Mouse (Mus musculus) natural killer cell, adult 2 months (primary cell): ENCODE measurements at regions not wholly inside any gene's neighbourhood (a gene's known extent, or its start where the extent isn't known, plus 50 kb on each side); places are given as distances from the start of the nearest gene placed in this dataset.

ENCODE experiments used
- DNase-seq, 2 experiments: peaks; one replicate each; pipeline ENCODE4 v3.0.0; 2022; ENCODE audit warnings: low spot score in 2 of 2

- DNase-seq: no peak
Observed at GRCm38 (mm10) chr2:169524429-169524828, 63.1 kb downstream of the Gm11011 start.

DNA sequence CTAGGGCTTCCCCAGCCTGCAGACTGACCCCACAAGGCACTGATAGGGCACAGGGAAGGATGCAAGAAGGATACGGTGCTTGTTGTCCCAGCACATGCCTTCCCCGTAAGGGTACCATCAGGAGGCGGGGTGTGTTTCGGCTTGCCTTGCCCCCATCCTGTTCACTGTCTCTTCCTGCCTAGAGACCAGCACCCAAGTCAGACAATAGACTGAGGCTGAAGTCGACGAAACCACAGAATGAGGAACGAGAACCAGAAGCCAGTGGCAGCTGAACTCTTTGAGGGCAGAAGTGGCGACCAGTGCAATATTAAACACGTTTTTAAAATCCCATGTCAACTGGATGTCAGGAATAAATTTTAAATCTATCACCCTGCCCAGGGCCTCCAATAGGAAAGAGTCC, 67.6 kb downstream of the Gm11011 start:
- peak in 1 of 2 experiments; percentile 5 for DNase-seq

- peak in 1 of 2 experiments; percentile 33 for DNase-seq
Observed at GRCm38 (mm10) chr2:169515350-169515749, 72.2 kb downstream of the Gm11011 start.

DNA sequence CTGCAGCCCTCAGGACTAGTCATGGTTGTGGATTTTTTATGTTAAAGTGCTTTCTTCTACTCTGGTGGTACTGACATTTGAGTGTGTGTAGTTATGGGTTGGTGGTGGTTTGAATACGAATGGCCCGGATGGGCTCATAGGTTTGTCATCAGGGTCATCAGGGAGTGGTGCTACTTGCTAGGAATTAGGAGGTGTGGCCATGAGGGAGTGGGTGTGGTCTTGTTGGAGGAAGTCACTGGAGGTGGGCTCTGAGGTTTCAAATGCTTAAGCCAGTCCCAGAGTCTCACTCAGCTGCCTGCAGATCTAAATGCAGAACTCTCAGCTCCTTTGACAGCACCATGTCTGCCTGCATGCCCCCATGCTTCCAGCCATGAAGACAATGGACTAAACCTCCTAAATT, 76.8 kb downstream of the Gm11011 start:
- no peak for DNase-seq

GRCm38 (mm10) chr2:169509406-169509805, 78.1 kb downstream of the Gm11011 start:
- no peak for DNase-seq

DNA sequence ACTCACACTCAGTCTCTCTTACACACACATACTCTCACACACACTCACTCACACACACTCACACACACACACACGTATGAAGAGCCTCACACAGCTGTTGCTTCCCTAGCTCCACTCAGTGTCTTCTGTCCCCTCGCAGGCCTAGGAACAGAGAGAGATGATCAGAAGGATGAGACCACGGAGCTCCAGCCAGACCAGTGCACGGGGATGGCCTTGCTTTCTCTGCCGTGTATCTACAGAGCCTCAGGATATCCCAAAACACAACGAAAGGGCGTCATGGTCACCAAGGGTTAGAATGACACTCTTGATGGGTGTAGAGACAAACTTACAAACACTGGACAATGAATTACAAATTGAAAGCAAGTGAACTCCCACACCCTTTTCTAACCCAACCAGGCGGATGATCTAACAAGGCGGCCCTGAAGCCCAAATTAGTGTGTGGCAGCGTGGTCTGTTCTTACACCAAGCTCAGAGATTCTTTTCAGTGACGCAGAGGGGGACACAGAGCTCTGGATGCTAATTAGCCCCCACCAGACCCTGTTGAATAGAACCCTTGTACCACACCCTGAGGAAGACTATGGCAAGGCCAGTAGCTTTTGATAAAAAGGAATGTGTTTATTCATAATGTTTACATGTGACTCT, 83.0 kb downstream of the Gm11011 start:
- DNase-seq: no peak

- no peak for DNase-seq
Observed at GRCm38 (mm10) chr2:169503598-169503958, 84.0 kb downstream of the Gm11011 start.

GRCm38 (mm10) chr2:169502717-169503597, 84.6 kb downstream of the Gm11011 start:
- DNase-seq: no peak

DNA sequence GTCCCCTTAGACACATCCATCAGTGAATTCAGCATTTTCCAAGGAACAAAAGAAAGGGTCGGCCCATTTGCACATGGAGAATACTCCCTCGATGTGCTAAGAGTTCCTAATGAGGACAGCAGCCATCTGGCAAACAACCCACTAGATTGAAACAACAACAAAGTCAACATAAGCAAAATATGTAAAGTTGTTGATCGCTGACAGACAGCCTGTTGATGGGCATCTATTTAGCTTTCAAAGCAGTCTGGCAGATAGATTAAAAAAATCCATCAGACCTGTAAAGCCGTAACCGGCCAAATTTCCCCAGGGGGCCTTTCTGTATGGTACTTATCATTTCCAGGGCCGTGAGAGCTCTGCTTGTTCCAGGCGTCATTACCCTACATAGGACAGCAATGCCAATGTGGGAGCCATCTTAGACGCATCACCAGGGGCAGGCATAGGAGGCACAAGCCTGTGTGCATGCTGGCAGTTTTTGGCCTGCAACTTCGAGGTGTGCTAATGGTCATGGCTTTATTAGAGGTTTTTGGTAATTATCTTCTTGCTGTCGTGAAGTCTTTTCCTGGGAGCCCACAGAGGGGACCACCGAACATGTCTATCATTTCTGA, 85.7 kb downstream of the Gm11011 start:
- no peak for DNase-seq

- DNase-seq: no peak
Observed at GRCm38 (mm10) chr2:169495368-169495767, 92.2 kb downstream of the Gm11011 start.

GRCm38 (mm10) chr2:169494503-169495311, 92.8 kb downstream of the Gm11011 start:
- no peak for DNase-seq

GRCm38 (mm10) chr2:169493609-169494275, 93.8 kb downstream of the Gm11011 start:
- no peak for DNase-seq

DNA sequence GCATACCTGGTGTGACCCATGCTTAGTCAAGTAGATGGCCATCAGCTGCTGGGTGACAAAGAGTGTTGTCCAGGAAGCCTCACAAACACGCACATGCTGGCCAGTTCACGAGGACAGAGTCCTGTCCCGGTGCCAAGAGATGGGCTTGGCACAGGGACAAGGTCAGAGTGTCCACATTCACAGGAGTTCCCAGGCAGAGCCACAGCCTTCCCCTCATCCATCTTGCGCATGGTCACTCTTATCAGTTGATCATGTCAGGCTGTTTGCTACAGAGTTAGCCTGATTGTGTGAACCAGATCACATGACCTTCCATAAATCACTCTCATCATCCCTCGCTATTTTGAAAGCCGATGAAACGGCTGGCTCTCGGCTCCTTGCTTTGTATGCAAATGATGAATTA, 103.6 kb downstream of the Gm11011 start:
- no peak for DNase-seq

DNA sequence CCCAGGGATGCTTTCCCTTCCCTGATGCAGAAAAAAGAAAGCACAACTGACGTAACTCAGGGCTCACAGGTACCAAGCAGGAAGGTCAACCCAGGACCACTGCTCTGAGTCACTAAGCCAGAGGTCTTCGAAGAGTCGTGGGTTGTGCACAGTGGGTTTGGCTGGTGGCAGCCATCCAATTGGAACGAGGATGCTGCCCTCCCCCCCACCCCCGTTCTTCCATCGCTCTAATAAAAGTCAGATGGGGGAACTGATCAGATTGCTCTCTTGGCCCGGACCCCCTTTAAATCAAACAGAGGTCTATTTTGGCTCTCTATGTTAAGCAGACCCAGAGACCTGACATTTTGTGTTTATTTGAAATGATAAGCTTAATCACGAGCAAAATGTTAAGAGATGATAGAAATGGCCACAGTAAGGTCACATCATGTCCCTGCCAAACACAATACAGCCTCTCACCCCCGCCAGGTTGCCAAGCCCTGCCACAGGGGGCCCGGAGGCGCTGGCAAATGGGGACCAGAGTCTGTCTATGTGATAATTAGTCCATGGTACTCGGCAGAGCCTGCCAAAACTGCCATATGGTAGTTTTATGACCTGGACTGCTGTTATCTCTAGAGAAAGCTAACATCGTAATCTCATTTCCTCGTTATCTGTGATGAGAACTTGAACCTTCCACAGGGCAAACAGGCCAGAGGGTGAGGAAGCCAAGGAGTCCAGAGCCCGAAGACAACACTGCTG, 105.6 kb downstream of the Gm11011 start:
- DNase-seq: no peak

DNA sequence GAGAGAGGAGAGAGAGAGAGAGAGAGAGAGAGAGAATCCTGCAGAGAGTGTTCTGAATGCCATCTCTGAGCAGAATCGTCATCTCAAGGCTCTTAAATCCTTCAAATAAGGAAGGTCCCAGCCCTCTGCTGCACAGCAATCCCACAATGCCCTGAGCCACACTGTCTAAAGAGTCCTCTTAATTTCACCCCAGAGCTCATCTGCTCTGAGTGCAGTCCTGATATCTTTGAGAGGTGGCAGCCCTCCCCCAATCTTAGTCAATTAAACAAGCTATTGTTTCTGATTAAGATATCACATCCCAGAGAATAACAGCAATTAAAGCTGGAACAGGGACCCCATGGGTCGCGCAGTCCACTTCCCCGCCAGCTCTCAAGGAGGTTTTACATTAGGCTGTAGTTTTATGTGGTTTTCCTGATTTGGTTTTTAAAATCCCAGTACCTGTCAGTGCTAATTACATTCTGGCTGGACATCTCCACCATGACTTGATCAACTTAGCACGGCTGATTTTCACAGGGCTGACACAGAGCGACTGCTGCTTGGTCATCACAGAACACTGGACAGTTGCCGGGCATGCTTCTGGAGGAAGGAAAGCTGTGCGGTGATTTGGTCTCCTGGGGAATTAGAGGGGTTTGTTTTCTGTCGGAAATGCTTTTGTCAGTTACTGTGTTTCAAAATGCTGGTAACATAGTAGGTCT, 113.0 kb downstream of the Gm11011 start:
- DNase-seq: no peak

GRCm38 (mm10) chr2:169469538-169469937, 118.0 kb downstream of the Gm11011 start:
- no peak for DNase-seq

DNA sequence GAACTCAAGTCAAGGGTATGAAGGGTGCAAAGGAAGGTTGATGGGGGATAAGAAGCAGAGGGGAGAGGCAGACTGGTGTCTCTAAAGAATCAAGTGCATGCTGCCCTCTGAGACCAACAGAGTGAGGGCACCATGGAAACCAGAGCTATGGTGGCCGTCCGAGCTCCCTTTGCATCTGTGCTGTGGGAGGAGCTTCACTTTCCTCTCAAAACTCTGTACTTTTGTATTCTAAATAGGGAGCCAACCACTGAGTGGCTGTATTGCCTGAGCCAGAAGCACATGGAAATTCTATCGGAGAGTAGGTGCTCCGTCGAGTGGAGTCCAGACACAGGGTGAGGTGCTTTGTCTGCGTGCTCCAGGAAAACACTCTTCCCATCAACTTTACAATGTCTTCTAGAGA, 119.9 kb downstream of the Gm11011 start:
- DNase-seq: no peak

- DNase-seq: no peak
Observed at GRCm38 (mm10) chr2:169464106-169464505, 123.4 kb downstream of the Gm11011 start.

GRCm38 (mm10) chr2:169461491-169462039, 126.0 kb downstream of the Gm11011 start:
- no peak for DNase-seq

- DNase-seq: no peak
Observed at GRCm38 (mm10) chr2:169452956-169453355, 134.6 kb downstream of the Gm11011 start.
